Mouse (Mus musculus) midbrain, embryonic 14.5 days (tissue): ENCODE measurements around the gene Wdr62. TPM values are rescaled to one million over a fixed set of nuclear protein-coding genes. Genes with fewer than 3 reads are reported as not detected.

ENCODE experiments used
- ATAC-seq: fragments of 200-750 bp; cut with Nextera tagmentation; 2 replicates; pipeline ENCODE4 v1.8.0; 2017; ENCODE audit warnings: moderate number of reproducible peaks, moderate library complexity; ENCODE audit not compliant: low FRiP score, low TSS enrichment
- DNase-seq: peaks from one replicate; pipeline ENCODE4 v3.0.0-alpha.2; 2015
- H3K27ac ChIP-seq: fragments of 300-500 bp; sonication (generic); replicated peaks from 2 replicates; pipeline ENCODE4 v1.5.1; 2014; ENCODE audit warnings: mild to moderate bottlenecking, low read depth, low read length, moderate library complexity
- H3K27me3 ChIP-seq: fragments of 300-500 bp; sonication (generic); 2 replicates; pipeline ENCODE4 v1.6.1; 2014; ENCODE audit warnings: low read length, control low read depth, mixed read lengths; ENCODE audit not compliant: control insufficient read depth, insufficient read depth
- H3K36me3 ChIP-seq: fragments of 300-500 bp; sonication (generic); 2 replicates; pipeline ENCODE4 v1.6.1; 2014; ENCODE audit warnings: low read length, control low read depth; ENCODE audit not compliant: control insufficient read depth, insufficient read depth
- H3K4me1 ChIP-seq: fragments of 300-500 bp; sonication (generic); 2 replicates; pipeline ENCODE4 v1.6.1; 2014; ENCODE audit warnings: mild to moderate bottlenecking, antibody characterized with exemption, low read length, control low read depth; ENCODE audit not compliant: control insufficient read depth, insufficient read depth
- H3K4me2 ChIP-seq: fragments of 300-500 bp; sonication (generic); 2 replicates; pipeline ENCODE4 v1.6.1; 2014; ENCODE audit warnings: mild to moderate bottlenecking, low read length, moderate library complexity
- H3K4me3 ChIP-seq: fragments of 300-500 bp; sonication (generic); replicated peaks from 2 replicates; pipeline ENCODE4 v1.5.1; 2014; ENCODE audit warnings: low read depth, low read length
- H3K9ac ChIP-seq: fragments of 300-500 bp; sonication (generic); replicated peaks from 2 replicates; pipeline ENCODE4 v1.6.1; 2014; ENCODE audit warnings: mild to moderate bottlenecking, low read length, moderate library complexity
- H3K9me3 ChIP-seq: fragments of 300-500 bp; sonication (generic); 2 replicates; pipeline ENCODE4 v1.6.1; 2016; ENCODE audit warnings: low read length, control low read depth, mixed read lengths; ENCODE audit not compliant: control insufficient read depth
- WGBS: fragments of 180-500 bp; shearing (Covaris S2); extraction: QIAGEN DNeasy Blood & Tissue Kit; methylation state at CpG from one replicate; pipeline ENCODE4 v1.1.7; 2014; 5-methylcytosine and 5-hydroxymethylcytosine counted together
- polyA plus RNA-seq: library from polyadenylated mRNA; unstranded; fragments of >200 nt; fragmentation: Nextera tagmentation; extraction: Ambion mirVana; gene quantifications from 2 replicates; pipeline ENCODE4 v1.2.1, GENCODE M21; 2014

Wdr62 gene
- polyA plus RNA-seq, 1 experiment from 2014 or later: 5.0 TPM

- Histone ChIP-seq H3K4me1 (peaks cover 15% of the 10 kb centered on the region), H3K4me2 (no peak overlapping the region; the same call in 1 of the 2 replicates), H3K36me3 (peaks cover 53% of the 10 kb centered on the region), H3K9me3 (no peaks in the 10 kb centered on the region), H3K4me3 (no peak overlapping the region), H3K27me3 (no peaks in the 10 kb centered on the region), H3K27ac (no peak overlapping the region), H3K9ac (no peak overlapping the region)
- no peak for DNase-seq
- no peak for ATAC-seq
- WGBS: 93% methylated on average over 12 of the region's 12 CpGs
Measured at GRCm38 (mm10) chr7:30192088-30192487, 88.1 kb downstream of the Wdr62 start.

Other genes with a start within 250 kb of the Wdr62 start
- 13.5 and 14.3 TPM in 2 replicates for gene Zfp14, start 229.0 kb downstream of the Wdr62 start, polyA plus RNA-seq
- 11.3 and 11.6 TPM in 2 replicates for gene Zfp82, start 207.5 kb downstream of the Wdr62 start, polyA plus RNA-seq
- gene Gm26920, start 190.0 kb downstream of the Wdr62 start, polyA plus RNA-seq: 1.7 and 1.8 TPM in 2 replicates
- gene Zfp566, start 189.9 kb downstream of the Wdr62 start, polyA plus RNA-seq: 17.5 and 21.1 TPM in 2 replicates
- 86.6 and 101 TPM in 2 replicates for gene Zfp260, start 185.6 kb downstream of the Wdr62 start, polyA plus RNA-seq
- 10.7 and 11.7 TPM in 2 replicates for gene Zfp382, start 158.5 kb downstream of the Wdr62 start, polyA plus RNA-seq
- gene Zfp146, start 110.7 kb downstream of the Wdr62 start, polyA plus RNA-seq: 18.5 and 19.7 TPM in 2 replicates
- 5.5 TPM in 2 replicates for gene Cox7a1, start 96.3 kb downstream of the Wdr62 start, polyA plus RNA-seq
- 53.0 and 70.5 TPM in 2 replicates for gene Capns1, start 81.6 kb downstream of the Wdr62 start, polyA plus RNA-seq
- 176 and 240 TPM in 2 replicates for gene Polr2i, start 48.5 kb downstream of the Wdr62 start, polyA plus RNA-seq
- gene Tbcb, start 48.1 kb downstream of the Wdr62 start, polyA plus RNA-seq: 337 and 360 TPM in 2 replicates
- gene Ovol3, start 44.7 kb downstream of the Wdr62 start, polyA plus RNA-seq: not detected in 2 replicates
- gene Thap8, start 325 bp downstream of the Wdr62 start, polyA plus RNA-seq: 0.58 and 0.61 TPM in 2 replicates
- 121 and 131 TPM in 2 replicates for gene Clip3, start 11.3 kb upstream of the Wdr62 start, polyA plus RNA-seq
- 107 and 145 TPM in 2 replicates for gene Alkbh6, start 28.3 kb upstream of the Wdr62 start, polyA plus RNA-seq
- 9.3 and 10.2 TPM in 2 replicates for gene Syne4, start 34.4 kb upstream of the Wdr62 start, polyA plus RNA-seq
- gene E130208F15Rik, start 41.3 kb upstream of the Wdr62 start, polyA plus RNA-seq: not detected in 2 replicates
- gene Sdhaf1, start 43.5 kb upstream of the Wdr62 start, polyA plus RNA-seq: 19.8 and 20.4 TPM in 2 replicates
- 13.9 and 16.3 TPM in 2 replicates for gene Lrfn3, start 82.4 kb upstream of the Wdr62 start, polyA plus RNA-seq
- gene Tyrobp, start 133.3 kb upstream of the Wdr62 start, polyA plus RNA-seq: 11.4 and 29.7 TPM in 2 replicates
- gene Hcst, start 139.4 kb upstream of the Wdr62 start, polyA plus RNA-seq: 0.58 TPM in 1 of 2 replicates, not detected in the other
- gene Nfkbid, start 141.3 kb upstream of the Wdr62 start, polyA plus RNA-seq: 1.4 and 2.3 TPM in 2 replicates
- 662 and 710 TPM in 2 replicates for gene Aplp1, start 165.1 kb upstream of the Wdr62 start, polyA plus RNA-seq
- gene Kirrel2, start 177.3 kb upstream of the Wdr62 start, polyA plus RNA-seq: 5.0 and 5.7 TPM in 2 replicates
- 0.74 and 1.4 TPM in 2 replicates for gene Nphs1, start 177.9 kb upstream of the Wdr62 start, polyA plus RNA-seq
- gene Prodh2, start 213.2 kb upstream of the Wdr62 start, polyA plus RNA-seq: not detected in 2 replicates